Mouse (Mus musculus) kidney, adult 2 months (tissue): ENCODE data around the gene Fgg.

Experiments
- CTCF ChIP-seq: fragments of 200-500 bp; conservative IDR thresholded peaks from 2 replicates; pipeline ENCODE4 v1.5.1; 2011; ENCODE audit warnings: low read depth, mild to moderate bottlenecking, control low read depth, low read length, moderate library complexity, mixed read lengths; ENCODE audit not compliant: insufficient read depth, insufficient read length
- POLR2A ChIP-seq: fragments of 200-500 bp; IDR thresholded peaks from one replicate; pipeline ENCODE4 v1.6.1; 2011; ENCODE audit warnings: low read depth, low read length, control low read depth

DNA sequence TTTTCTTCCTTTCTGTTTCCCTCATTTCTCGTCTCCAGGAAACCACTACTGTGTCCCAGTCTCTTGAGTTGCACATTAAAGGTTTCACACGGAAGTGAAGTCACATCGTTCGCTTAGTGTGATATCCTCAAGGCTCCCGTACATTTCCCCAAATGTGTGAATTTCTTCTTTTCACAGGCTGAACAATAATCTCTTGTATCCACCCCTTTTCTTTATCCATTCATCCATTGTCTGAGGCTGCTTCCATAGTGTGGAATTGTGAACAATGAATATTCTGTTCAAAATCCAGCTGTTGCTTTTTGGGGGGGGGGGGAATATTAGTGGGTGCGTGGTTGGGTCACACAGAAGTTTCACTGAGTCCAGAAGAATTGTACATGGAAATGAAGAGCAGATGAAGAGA is 17.5 kb downstream of the Fgg start:
- TF ChIP-seq CTCF (no peak), POLR2A (no peak)
